ENCODE assay signal across 8 mouse cellular contexts in genomic region chr11:116329314-116330210, GRCm38 (mm10). TPM values are rescaled to one million over a fixed set of nuclear protein-coding genes. Genes with fewer than 3 reads are reported as not detected.
DNase-seq lines count a peak whose midpoint lies in the region; ATAC-seq lines count a peak whose summit lies in the region.

No protein-coding gene starts in this region.

- H3K4me2 ChIP-seq in neural tube, embryonic 11.5 days (ENCODE audit: low read depth), result no peak overlapping the region
- H3K4me2 ChIP-seq in forebrain, embryonic 13.5 days, result peak overlapping the region; percentile 20
- no peak overlapping the region for H3K4me2 ChIP-seq in neural tube, embryonic 14.5 days (ENCODE audit: low read depth, low read length)

- peaks cover 14% of the 10 kb centered on the region for H3K27me3 ChIP-seq in neural tube, embryonic 11.5 days (ENCODE audit: control insufficient read depth, insufficient read depth, low read length)
- peaks cover 16% of the 10 kb centered on the region for H3K27me3 ChIP-seq in forebrain, embryonic 13.5 days
- H3K27me3 ChIP-seq in limb, embryonic 10.5 days (ENCODE audit: low read depth, poor library complexity, severe bottlenecking), result peaks cover 38% of the 10 kb centered on the region
- no peaks in the 10 kb centered on the region; the same call in 1 of the 2 replicates for H3K27me3 ChIP-seq in neural tube, embryonic 14.5 days (ENCODE audit: control insufficient read depth, insufficient read depth, low read length)

- H3K9me3 ChIP-seq in neural tube, embryonic 11.5 days (ENCODE audit: control insufficient read depth, low read length), result no peaks in the 10 kb centered on the region
- H3K9me3 ChIP-seq in forebrain, embryonic 13.5 days (replicated peaks), result no peaks in the 10 kb centered on the region
- no peaks in the 10 kb centered on the region for H3K9me3 ChIP-seq in limb, embryonic 10.5 days (replicated peaks)
- no peaks in the 10 kb centered on the region for H3K9me3 ChIP-seq in neural tube, embryonic 14.5 days (ENCODE audit: control insufficient read depth, low read length)

- peaks cover 42% of the 10 kb centered on the region for H3K4me1 ChIP-seq in neural tube, embryonic 11.5 days (ENCODE audit: control insufficient read depth, insufficient read depth, low read length)
- H3K4me1 ChIP-seq in forebrain, embryonic 13.5 days, result peaks cover 62% of the 10 kb centered on the region
- peaks cover 66% of the 10 kb centered on the region for H3K4me1 ChIP-seq in limb, embryonic 10.5 days
- peaks cover 21% of the 10 kb centered on the region for H3K4me1 ChIP-seq in neural tube, embryonic 14.5 days (ENCODE audit: control insufficient read depth, insufficient read depth, low read length)

- DNase-seq in neural tube, embryonic 11.5 days (ENCODE audit: low spot score), result no peak
- DNase-seq in neural tube, embryonic 10.5 days (ENCODE audit: extremely low spot score, low spot score), result no peak
- no peak for DNase-seq in limb, embryonic 10.5 days (ENCODE audit: low spot score)
- DNase-seq in cerebellum, adult 9-10 months, result no peak
- no peak for DNase-seq in urinary bladder, postnatal 10 days (ENCODE audit: low spot score)
- DNase-seq in frontal cortex, postnatal 25 days (ENCODE audit: low spot score in 2 of 2), result no peak

- WGBS in neural tube, embryonic 11.5 days, result 48% methylated on average over 18 of the region's 18 CpGs
- 18% methylated on average over 18 of the region's 18 CpGs for WGBS in forebrain, embryonic 13.5 days
- 50% methylated on average over 18 of the region's 18 CpGs for WGBS in limb, embryonic 10.5 days
- 31% methylated on average over 18 of the region's 18 CpGs for WGBS in neural tube, embryonic 14.5 days

- H3K4me3 ChIP-seq in neural tube, embryonic 11.5 days (ENCODE audit: low read depth, low read length), result no peak overlapping the region
- H3K4me3 ChIP-seq in forebrain, embryonic 13.5 days, result no peak overlapping the region
- H3K4me3 ChIP-seq in limb, embryonic 10.5 days, result no peak overlapping the region
- H3K4me3 ChIP-seq in neural tube, embryonic 14.5 days (ENCODE audit: low read depth, low read length), result no peak overlapping the region

- peak overlapping the region; percentile 31; the same call in 1 of the 2 replicates for H3K27ac ChIP-seq in neural tube, embryonic 11.5 days (ENCODE audit: low read depth, low read length)
- H3K27ac ChIP-seq in forebrain, embryonic 13.5 days, result peak overlapping the region; percentile 94
- peak overlapping the region; percentile 58; the same call in 1 of the 2 replicates for H3K27ac ChIP-seq in limb, embryonic 10.5 days
- H3K27ac ChIP-seq in neural tube, embryonic 14.5 days (ENCODE audit: low read depth, low read length), result peak overlapping the region; percentile 76

- no peaks in the 10 kb centered on the region for H3K36me3 ChIP-seq in neural tube, embryonic 11.5 days (ENCODE audit: control insufficient read depth, insufficient read depth, low read length)
- no peaks in the 10 kb centered on the region for H3K36me3 ChIP-seq in forebrain, embryonic 13.5 days (ENCODE audit: poor library complexity, severe bottlenecking)
- no peaks in the 10 kb centered on the region for H3K36me3 ChIP-seq in limb, embryonic 10.5 days
- H3K36me3 ChIP-seq in neural tube, embryonic 14.5 days (ENCODE audit: control insufficient read depth, insufficient read depth, low read length), result no peaks in the 10 kb centered on the region

- ATAC-seq in neural tube, embryonic 11.5 days (ENCODE audit: insufficient read depth, low FRiP score, low TSS enrichment), result peak; percentile 28; the same call in 1 of the 2 replicates
- ATAC-seq in forebrain, embryonic 13.5 days, result peak; percentile 87
- peak; percentile 65 for ATAC-seq in neural tube, embryonic 14.5 days (ENCODE audit: low read depth)

- H3K9ac ChIP-seq in neural tube, embryonic 11.5 days (ENCODE audit: low read length), result peak overlapping the region; percentile 5
- peak overlapping the region; percentile 48; the same call in 1 of the 2 replicates for H3K9ac ChIP-seq in forebrain, embryonic 13.5 days
- H3K9ac ChIP-seq in neural tube, embryonic 14.5 days (replicated peaks; ENCODE audit: low read depth, low read length), result 0 out of 2 replicates have a peak overlapping the region, but pooled peaks have one; percentile 21

RNA-seq across cellular contexts. Expression of gene Foxj1, which starts 5.6 kb away (rescaled TPM):
- polyA plus RNA-seq in neural tube, embryonic 11.5 days (2014; fragmentation: Nextera tagmentation; extraction: Ambion mirVana), result 2.5 and 3.1 TPM in 2 replicates
- 8.1 and 10.6 TPM in 2 replicates for polyA plus RNA-seq in forebrain, embryonic 13.5 days (2015; fragmentation: Nextera tagmentation; extraction: Ambion mirVana)
- polyA plus RNA-seq in limb, embryonic 10.5 days (2016; fragmentation: Nextera tagmentation; extraction: Ambion mirVana), result 0.68 and 1.5 TPM in 2 replicates
- polyA plus RNA-seq in neural tube, embryonic 14.5 days (2014; fragmentation: Nextera tagmentation; extraction: Ambion mirVana), result 5.0 and 7.3 TPM in 2 replicates

RNA-seq across cellular contexts. Expression of gene Exoc7, which starts 22.5 kb away (rescaled TPM):
- 74.3 and 75.5 TPM in 2 replicates for polyA plus RNA-seq in neural tube, embryonic 11.5 days (2014; fragmentation: Nextera tagmentation; extraction: Ambion mirVana)
- polyA plus RNA-seq in forebrain, embryonic 13.5 days (2015; fragmentation: Nextera tagmentation; extraction: Ambion mirVana), result 88.9 and 89.2 TPM in 2 replicates
- 55.1 and 64.8 TPM in 2 replicates for polyA plus RNA-seq in limb, embryonic 10.5 days (2016; fragmentation: Nextera tagmentation; extraction: Ambion mirVana)
- 112 and 129 TPM in 2 replicates for polyA plus RNA-seq in neural tube, embryonic 14.5 days (2014; fragmentation: Nextera tagmentation; extraction: Ambion mirVana)

RNA-seq across cellular contexts. Expression of gene Galr2, which starts 48.8 kb away (rescaled TPM):
- polyA plus RNA-seq in neural tube, embryonic 11.5 days (2014; fragmentation: Nextera tagmentation; extraction: Ambion mirVana), result 0.49 and 0.70 TPM in 2 replicates
- 0.09 and 0.16 TPM in 2 replicates for polyA plus RNA-seq in forebrain, embryonic 13.5 days (2015; fragmentation: Nextera tagmentation; extraction: Ambion mirVana)
- polyA plus RNA-seq in limb, embryonic 10.5 days (2016; fragmentation: Nextera tagmentation; extraction: Ambion mirVana), result 0.11 TPM in 1 of 2 replicates, not detected in the other
- polyA plus RNA-seq in neural tube, embryonic 14.5 days (2014; fragmentation: Nextera tagmentation; extraction: Ambion mirVana), result 0.22 and 0.46 TPM in 2 replicates

RNA-seq across cellular contexts. Expression of gene Srp68, which starts 55.5 kb away (rescaled TPM):
- 83.5 and 87.4 TPM in 2 replicates for polyA plus RNA-seq in neural tube, embryonic 11.5 days (2014; fragmentation: Nextera tagmentation; extraction: Ambion mirVana)
- polyA plus RNA-seq in forebrain, embryonic 13.5 days (2015; fragmentation: Nextera tagmentation; extraction: Ambion mirVana), result 71.8 and 72.1 TPM in 2 replicates
- 121 and 123 TPM in 2 replicates for polyA plus RNA-seq in limb, embryonic 10.5 days (2016; fragmentation: Nextera tagmentation; extraction: Ambion mirVana)
- polyA plus RNA-seq in neural tube, embryonic 14.5 days (2014; fragmentation: Nextera tagmentation; extraction: Ambion mirVana), result 52.0 and 57.2 TPM in 2 replicates

Comparison
In these comparisons a context has a peak if more than half of its experiments do, and no peak if none do; other contexts are left out.
1. ATAC-seq: peak in every context shown above with its lines; median percentile 87 in forebrain, embryonic 13.5 days; 65 in neural tube, embryonic 14.5 days; 28 in neural tube, embryonic 11.5 days.
2. H3K27ac ChIP-seq: peak in every context shown above with its lines; median percentile 94 in forebrain, embryonic 13.5 days; 76 in neural tube, embryonic 14.5 days; 58 in limb, embryonic 10.5 days; 31 in neural tube, embryonic 11.5 days.